Comparison of ENCODE assay signal across 9 mouse cellular contexts in the genomic region with DNA sequence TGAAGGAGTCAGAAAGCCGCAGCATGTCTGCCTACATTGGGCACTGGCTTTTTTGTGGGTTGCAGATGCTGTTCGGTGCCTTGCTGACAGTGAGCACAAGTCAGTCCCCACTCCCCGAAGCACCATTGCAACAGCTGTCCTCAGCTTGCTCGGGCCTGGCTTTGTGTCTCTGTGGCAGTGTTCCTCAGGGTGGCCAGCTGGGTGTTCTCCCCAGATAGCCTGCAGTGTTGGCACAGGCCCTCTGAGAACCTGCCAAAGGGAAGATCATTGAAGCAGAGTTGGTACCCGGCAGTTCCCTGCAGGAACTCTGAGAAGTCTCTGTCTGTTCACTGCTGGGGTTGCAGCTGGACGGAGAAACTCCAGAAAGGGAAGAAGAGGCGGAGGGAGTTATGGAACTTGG. TPM values are rescaled to one million over a fixed set of nuclear protein-coding genes. Genes with fewer than 3 reads are reported as not detected.
DNase-seq lines count a peak whose midpoint lies in the region; ATAC-seq and TF ChIP-seq lines count a peak whose summit lies in the region.
"Had no signal": no experiment of that assay in that cellular context is flagged by ENCODE, and none has a peak within 500 bp of the region (broad histone marks: within the 10 kb centered on the region; RNA-seq: fewer than 3 reads in every experiment).

No protein-coding gene starts in this region.

- no peak overlapping the region for H3K4me3 ChIP-seq in midbrain, postnatal 0 days (ENCODE audit: low read depth, low read length)

- no peaks in the 10 kb centered on the region for H3K4me1 ChIP-seq in midbrain, postnatal 0 days (ENCODE audit: insufficient read depth, low read length)

- TF ChIP-seq CTCF in midbrain, postnatal 0 days (IDR thresholded peaks at IDR 0.05): no peak

- no peak overlapping the region for H3K9ac ChIP-seq in midbrain, postnatal 0 days (replicated peaks; ENCODE audit: low read length, poor library complexity, severe bottlenecking)

- no peak overlapping the region for H3K4me2 ChIP-seq in midbrain, postnatal 0 days (ENCODE audit: low read depth, low read length, poor library complexity, severe bottlenecking)

- H3K27me3 ChIP-seq in midbrain, postnatal 0 days (ENCODE audit: insufficient read depth, low read length): no peaks in the 10 kb centered on the region

- no peak overlapping the region for H3K27ac ChIP-seq in midbrain, postnatal 0 days (ENCODE audit: low read depth, low read length)

- 60% methylated on average over 7 of the region's 7 CpGs for WGBS in midbrain, postnatal 0 days

- peak; percentile 50 for DNase-seq in layer of hippocampus, adult 11-12 months (ENCODE audit: low spot score)
- DNase-seq in layer of hippocampus, adult 9-10 months (ENCODE audit: low spot score): no peak
- DNase-seq in gastrocnemius, adult 18-20 months (ENCODE audit: low spot score): peak; percentile 26
- DNase-seq in left cerebral cortex, adult 11 months (ENCODE audit: low spot score): peak; percentile 33
- DNase-seq in midbrain, postnatal 0 days (ENCODE audit: low spot score): peak; percentile 60
- DNase-seq in embryo, embryonic 10 days (ENCODE audit: low spot score): no peak
- no peak for DNase-seq in spleen, adult 12 weeks (ENCODE audit: low spot score)
- DNase-seq: thymus, postnatal 14 days had no signal

- no peaks in the 10 kb centered on the region for H3K36me3 ChIP-seq in midbrain, postnatal 0 days (ENCODE audit: insufficient read depth, low read length)
- H3K36me3 ChIP-seq: G1E had no signal

- H3K9me3 ChIP-seq in midbrain, postnatal 0 days (ENCODE audit: low read length): no peaks in the 10 kb centered on the region
- H3K9me3 ChIP-seq: G1E had no signal

- ATAC-seq in midbrain, postnatal 0 days (ENCODE audit: low FRiP score): no peak

RNA-seq across cellular contexts. Expression of a gene that starts 22.5 kb away (rescaled TPM):
- total RNA-seq in gastrocnemius, adult 18-20 months (2021): 1 to 10 TPM; 1.8 to 2.5 TPM
- total RNA-seq in midbrain, postnatal 0 days (2014; rRNA removed): 13.5 TPM in 2 replicates
- polyA plus RNA-seq in midbrain, postnatal 0 days (2015; fragmentation: Nextera tagmentation; extraction: Ambion mirVana): 7.7 and 8.9 TPM in 2 replicates

Comparison
In these comparisons a context has a peak if more than half of its experiments do, and no peak if none do; other contexts are left out.
1. DNase-seq: peak in layer of hippocampus, adult 11-12 months (single experiment), gastrocnemius, adult 18-20 months (single experiment), left cerebral cortex, adult 11 months (single experiment) and midbrain, postnatal 0 days (single experiment); none in layer of hippocampus, adult 9-10 months (single experiment), embryo, embryonic 10 days (single experiment) and spleen, adult 12 weeks (single experiment).